ENCODE assay signal across 8 mouse cellular contexts in the genomic region with DNA sequence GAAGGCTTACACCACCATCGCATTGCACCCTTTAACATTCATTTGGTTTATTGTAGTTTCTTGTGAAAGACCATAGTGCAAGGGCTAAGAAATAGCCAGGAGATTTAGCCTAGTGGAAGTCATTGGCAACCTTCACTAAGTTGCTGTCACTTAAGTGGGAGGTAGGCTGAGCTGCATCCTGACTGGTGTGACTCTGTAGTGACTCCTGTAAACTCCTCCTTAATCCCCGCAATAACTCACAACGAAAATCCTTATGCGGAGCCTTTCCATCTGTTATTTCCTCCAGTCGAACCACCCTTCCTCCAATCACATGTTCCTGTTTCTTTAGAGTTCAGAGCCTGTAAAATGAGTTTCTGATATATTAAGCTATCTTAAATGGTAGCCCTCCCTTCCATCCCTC. TPM values are rescaled to one million over a fixed set of nuclear protein-coding genes. Genes with fewer than 3 reads are reported as not detected.
DNase-seq lines count a peak whose midpoint lies in the region; TF ChIP-seq lines count a peak whose summit lies in the region.

No protein-coding gene starts in this region.

- intact Hi-C loops in left cerebral cortex, postnatal 25 days (cut with DNase I): no loop called here

- H3K36me3 ChIP-seq in hindbrain, embryonic 10.5 days: peaks cover 10% of the 10 kb centered on the region

- 30% methylated on average over 5 of the region's 5 CpGs for WGBS in hindbrain, embryonic 10.5 days

- peaks cover 18% of the 10 kb centered on the region for H3K4me1 ChIP-seq in hindbrain, embryonic 10.5 days (replicated peaks)

- peak overlapping the region; percentile 96 for H3K4me3 ChIP-seq in hindbrain, embryonic 10.5 days

- no peak for TF ChIP-seq POLR2A in brain, embryonic 14.5 days (IDR thresholded peaks at IDR 0.05; ENCODE audit: borderline replicate concordance, extremely low read depth, insufficient read depth, insufficient read length, poor library complexity, severe bottlenecking)

- no peaks in the 10 kb centered on the region for H3K27me3 ChIP-seq in hindbrain, embryonic 10.5 days (ENCODE audit: insufficient read depth, poor library complexity, severe bottlenecking)

- H3K9me3 ChIP-seq in hindbrain, embryonic 10.5 days: no peaks in the 10 kb centered on the region

- DNase-seq in left cerebral cortex, postnatal 25 days (ENCODE audit: low spot score in 2 of 2): peak; percentile 29 to 61
- DNase-seq in left cerebral cortex, adult 9 months (ENCODE audit: low spot score in 2 of 2): no peak
- DNase-seq in brain, embryonic 14.5 days (ENCODE audit: low read depth): peak; percentile 57
- no peak for DNase-seq in hindbrain, embryonic 10.5 days (ENCODE audit: low spot score)
- DNase-seq in lung, postnatal 10 days: peak; percentile 50
- DNase-seq in urinary bladder, postnatal 36 days (ENCODE audit: low spot score in 2 of 2): no peak
- DNase-seq in Muller cell, postnatal 12 days (ENCODE audit: inconsistent ontology term): no peak
- no peak for DNase-seq in left cerebral cortex, adult 11 months (ENCODE audit: low spot score)

- no peak for TF ChIP-seq CTCF in brain, embryonic 14.5 days (IDR thresholded peaks at IDR 0.05; ENCODE audit: borderline replicate concordance, extremely low read depth, insufficient read depth, insufficient read length)

- peak overlapping the region; percentile 100 for H3K27ac ChIP-seq in hindbrain, embryonic 10.5 days

RNA-seq across cellular contexts. Expression of a gene that starts 0.5 kb away (rescaled TPM):
- total RNA-seq in left cerebral cortex, postnatal 25 days (2021): 10 to 100 TPM; 49.7 to 52.8 TPM
- 22.6 and 34.0 TPM in 2 replicates for polyA plus RNA-seq in brain, embryonic 14.5 days (2012; rRNA removed)
- 27.2 and 31.5 TPM in 2 replicates for polyA plus RNA-seq in hindbrain, embryonic 10.5 days (2016; fragmentation: Nextera tagmentation; extraction: Ambion mirVana)

Comparison
In these comparisons a context has a peak if more than half of its experiments do, and no peak if none do; other contexts are left out.
1. DNase-seq: peak in left cerebral cortex, postnatal 25 days (2 of 2), brain, embryonic 14.5 days (single experiment) and lung, postnatal 10 days (single experiment); none in left cerebral cortex, adult 9 months (0 of 2), hindbrain, embryonic 10.5 days (single experiment), urinary bladder, postnatal 36 days (0 of 2), Muller cell, postnatal 12 days (single experiment) and left cerebral cortex, adult 11 months (single experiment).